Mouse (Mus musculus) NIH3T3 (cell line): ENCODE results near the gene Gm3336.
A peak's percentile ranks its signal among the peaks of the same experiment; 100 is the strongest.

Source experiments
- DNase-seq: peaks from one replicate; pipeline ENCODE4 v3.0.0-alpha.2; 2012; ENCODE audit warnings: low read depth

Gene Gm3336

GRCm38 (mm10) chr8:70716521-70717400, 1.6 kb upstream of the Gm3336 start:
- no peak for DNase-seq

- DNase-seq = no peak
Observed at GRCm38 (mm10) chr8:70719796-70720270, 1.5 kb downstream of the Gm3336 start.

GRCm38 (mm10) chr8:70720739-70721138, 2.4 kb downstream of the Gm3336 start:
- peak; percentile 91 for DNase-seq

GRCm38 (mm10) chr8:70721601-70722000, 3.3 kb downstream of the Gm3336 start:
- no peak for DNase-seq

GRCm38 (mm10) chr8:70723486-70724210, 5.3 kb downstream of the Gm3336 start, which contains the start of gene Pde4c:
Pde4c (plus strand) TSS chr8:70723720.
- no peak for DNase-seq

GRCm38 (mm10) chr8:70724216-70724615, 5.9 kb downstream of the Gm3336 start:
- DNase-seq = no peak

GRCm38 (mm10) chr8:70725792-70726447, 7.6 kb downstream of the Gm3336 start:
- peak; percentile 49 for DNase-seq

- DNase-seq = no peak
Observed at GRCm38 (mm10) chr8:70726721-70727120, 8.4 kb downstream of the Gm3336 start.

- no peak for DNase-seq
Observed at GRCm38 (mm10) chr8:70729808-70730475, 11.6 kb downstream of the Gm3336 start.

GRCm38 (mm10) chr8:70730956-70731355, 12.6 kb downstream of the Gm3336 start:
- DNase-seq = no peak

GRCm38 (mm10) chr8:70737705-70738104, 19.4 kb downstream of the Gm3336 start:
- no peak for DNase-seq

- no peak for DNase-seq
Observed at GRCm38 (mm10) chr8:70738211-70738610, 19.9 kb downstream of the Gm3336 start.

- no peak for DNase-seq
Observed at GRCm38 (mm10) chr8:70741661-70742060, 23.3 kb downstream of the Gm3336 start.

GRCm38 (mm10) chr8:70742176-70742575, 23.8 kb downstream of the Gm3336 start:
- DNase-seq = no peak

GRCm38 (mm10) chr8:70742981-70743655, 24.8 kb downstream of the Gm3336 start:
- no peak for DNase-seq

GRCm38 (mm10) chr8:70743656-70744590, 25.6 kb downstream of the Gm3336 start:
- no peak for DNase-seq

- no peak for DNase-seq
Observed at GRCm38 (mm10) chr8:70744806-70745205, 26.5 kb downstream of the Gm3336 start.

GRCm38 (mm10) chr8:70745691-70746220, 27.4 kb downstream of the Gm3336 start:
- DNase-seq = no peak

- no peak for DNase-seq
Observed at GRCm38 (mm10) chr8:70746676-70747075, 28.3 kb downstream of the Gm3336 start.
